Mouse (Mus musculus) frontal cortex, postnatal 14 days (tissue): ENCODE data around the gene 9230113P08Rik.
"Not testable (repeated sequence)": the region's sequence is repeated elsewhere in the genome, so short reads cannot be mapped to it uniquely, and the experiment has no call there.

Experiments
- DNase-seq, 2 experiments: peaks; one replicate each; pipeline ENCODE4 v3.0.0; 2022; ENCODE audit warnings: low spot score in 2 of 2

Gene 9230113P08Rik

GRCm38 (mm10) chr9:35908123-35908522 lies at the start of gene 9230113P08Rik:
9230113P08Rik (plus strand) TSS chr9:35908423.
- not testable (repeated sequence) for DNase-seq

DNA sequence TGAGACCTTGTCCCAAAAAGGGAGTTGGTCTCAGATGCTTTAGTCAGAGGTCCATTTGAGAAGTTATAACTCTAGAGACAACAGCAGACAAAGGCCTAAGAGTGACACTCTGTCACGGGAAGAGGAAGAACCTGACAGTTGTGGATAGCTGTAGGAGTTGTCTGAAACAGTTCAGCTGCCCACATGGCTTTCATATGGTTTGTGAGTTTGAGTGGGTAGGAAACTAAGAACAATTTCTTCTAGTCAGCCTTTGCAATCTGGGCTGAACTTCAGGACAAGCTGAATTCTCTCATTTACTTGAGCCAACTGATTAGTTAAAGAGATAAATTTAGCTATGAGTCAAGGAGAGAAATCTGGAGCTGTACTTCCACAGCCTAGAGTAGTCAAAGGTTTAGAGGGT lies 15.1 kb upstream of the 9230113P08Rik start:
- not testable (repeated sequence) for DNase-seq

DNA sequence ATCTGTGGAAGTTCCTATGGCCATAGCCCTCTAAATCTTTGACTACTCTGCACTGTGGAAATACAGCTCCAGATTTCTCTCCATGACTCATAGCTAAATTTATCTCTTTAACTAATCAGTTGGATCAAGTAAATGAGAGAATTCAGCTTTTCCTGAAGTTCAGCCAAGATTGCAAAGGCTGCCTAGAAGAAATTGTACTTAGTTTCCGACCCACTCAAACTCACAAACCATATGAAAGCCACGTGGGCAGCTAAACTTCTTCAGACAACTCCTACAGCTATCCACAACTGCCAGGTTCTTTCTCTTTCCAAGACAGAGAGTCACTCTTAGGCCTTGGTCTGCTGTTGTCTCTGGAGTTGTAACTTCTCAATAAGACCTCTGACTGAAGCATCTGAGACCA lies 3.7 kb upstream of the 9230113P08Rik start:
- no peak for DNase-seq

- no peak for DNase-seq
Observed at GRCm38 (mm10) chr9:35930817-35931216, 22.6 kb downstream of the 9230113P08Rik start.
